Mouse (Mus musculus) CD4-positive, CD25-positive, alpha-beta regulatory T cell, adult 4 months (primary cell): ENCODE results near the gene Spp2. TPM values are rescaled to one million over a fixed set of nuclear protein-coding genes. Genes with fewer than 3 reads are reported as not detected.

ENCODE experiments used
- ATAC-seq: one replicate; pipeline ENCODE4 v1.8.0; 2017
- polyA plus RNA-seq, 2 experiments: library from polyadenylated mRNA; unstranded; fragments of 100-300 nt; shearing (Covaris generic); gene quantifications; one replicate each; pipeline ENCODE4 v1.2.1; 2017

The Spp2 gene
- not detected for polyA plus RNA-seq

DNA sequence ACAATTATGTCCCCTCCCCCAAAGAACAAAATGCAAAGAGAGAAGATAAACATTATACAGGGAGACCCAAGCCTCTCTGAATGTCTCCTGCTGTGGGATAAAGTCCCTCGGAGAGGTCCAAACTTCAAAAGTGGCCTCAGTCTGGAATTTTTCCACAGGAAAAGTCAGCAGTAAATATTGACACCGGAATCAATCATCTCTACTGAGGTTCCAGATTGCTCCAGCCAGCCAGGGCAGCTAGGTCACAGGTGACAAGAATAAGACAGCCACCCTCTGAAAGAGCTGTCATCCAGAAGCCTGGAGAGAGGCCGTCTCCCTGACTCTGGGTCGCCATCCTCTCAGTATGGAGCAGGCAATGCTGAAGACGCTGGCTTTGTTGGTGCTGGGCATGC is at the start of gene Spp2:
TSS of gene Spp2 (plus strand) at position 155 of the 392 bp plus-strand sequence.
- no peak for ATAC-seq

GRCm38 (mm10) chr1:88357458-88358090 is 49.2 kb upstream of the Spp2 start:
- ATAC-seq: no peak

GRCm38 (mm10) chr1:88358102-88358654 is 48.6 kb upstream of the Spp2 start:
- no peak for ATAC-seq

DNA sequence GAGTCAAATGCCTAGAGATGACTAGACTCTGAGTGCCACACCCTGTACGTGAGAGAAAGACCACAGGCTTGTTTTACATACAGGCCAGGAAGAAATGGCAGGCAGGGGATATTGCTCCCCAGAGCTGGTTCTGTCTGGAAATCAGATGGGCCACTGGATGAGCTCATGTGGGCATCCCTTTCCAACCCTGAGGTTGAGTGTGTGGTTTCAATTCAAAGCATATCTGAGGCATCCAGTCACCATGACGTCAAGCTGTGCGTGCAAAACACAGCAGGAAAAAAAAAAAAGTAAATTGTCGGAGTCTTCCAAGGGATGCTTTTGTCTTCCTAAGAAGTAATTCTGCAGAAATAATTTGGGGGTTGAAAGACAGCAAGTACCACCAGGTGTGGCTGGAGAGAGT is 45.7 kb upstream of the Spp2 start:
- no peak for ATAC-seq

GRCm38 (mm10) chr1:88366881-88367644 is 39.7 kb upstream of the Spp2 start:
- no peak for ATAC-seq

DNA sequence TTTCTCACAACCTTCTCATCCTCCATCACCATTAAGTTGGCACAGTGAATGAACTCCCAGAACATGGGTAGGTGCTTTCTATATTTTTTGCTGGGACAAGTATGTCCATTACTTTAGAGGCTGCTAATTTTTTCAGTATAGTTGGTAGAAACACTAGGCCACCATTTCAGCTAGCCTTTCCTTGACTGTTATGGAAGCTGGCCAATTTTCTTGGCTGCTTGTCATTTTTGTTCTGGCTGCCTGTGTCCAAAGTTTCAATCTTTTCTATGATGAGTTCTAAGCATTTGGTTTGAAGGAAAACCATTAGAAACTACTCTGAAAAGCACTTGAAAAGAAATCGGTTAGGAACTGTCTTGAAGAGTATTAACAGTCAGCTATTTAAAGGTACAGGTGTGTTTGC is 28.3 kb upstream of the Spp2 start:
- ATAC-seq: no peak

DNA sequence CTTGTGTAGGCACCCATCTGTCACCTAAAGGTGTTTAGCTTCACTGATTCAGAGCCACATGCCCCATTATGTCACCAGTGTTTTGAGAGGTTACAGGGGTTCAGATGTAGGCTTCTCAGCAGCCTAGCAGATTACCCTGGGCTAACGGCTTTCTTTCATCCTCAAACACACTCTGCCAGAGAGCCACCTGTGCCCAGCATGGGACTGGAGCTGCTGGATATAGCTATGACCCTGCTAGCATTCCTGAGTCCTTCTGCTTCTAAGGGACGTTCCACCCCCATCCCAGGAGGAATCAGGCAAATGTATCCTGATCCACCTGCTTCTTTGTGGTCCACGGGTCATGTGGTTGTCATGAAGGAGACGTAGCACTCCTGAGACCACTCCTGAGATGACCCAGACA is 15.1 kb upstream of the Spp2 start:
- ATAC-seq: no peak

DNA sequence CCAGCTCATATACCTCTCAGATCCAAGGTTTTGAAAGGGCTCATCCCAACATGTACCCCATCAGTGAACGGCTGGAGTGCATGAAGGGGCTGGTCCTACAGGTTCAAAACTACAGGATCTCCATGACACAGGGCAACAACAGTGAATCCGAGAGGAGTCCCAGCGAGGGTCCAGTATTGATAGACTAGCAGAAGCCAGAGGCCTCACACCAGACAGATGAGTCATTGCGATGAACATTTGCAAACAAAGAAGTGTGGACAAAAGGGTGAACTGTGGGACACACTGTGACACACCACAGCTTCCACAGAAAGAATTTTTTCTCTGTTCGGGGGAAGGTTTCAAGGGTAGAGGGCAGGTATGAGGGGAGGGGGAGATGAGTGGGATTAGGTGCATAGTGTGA is 13.4 kb upstream of the Spp2 start:
- ATAC-seq: no peak

DNA sequence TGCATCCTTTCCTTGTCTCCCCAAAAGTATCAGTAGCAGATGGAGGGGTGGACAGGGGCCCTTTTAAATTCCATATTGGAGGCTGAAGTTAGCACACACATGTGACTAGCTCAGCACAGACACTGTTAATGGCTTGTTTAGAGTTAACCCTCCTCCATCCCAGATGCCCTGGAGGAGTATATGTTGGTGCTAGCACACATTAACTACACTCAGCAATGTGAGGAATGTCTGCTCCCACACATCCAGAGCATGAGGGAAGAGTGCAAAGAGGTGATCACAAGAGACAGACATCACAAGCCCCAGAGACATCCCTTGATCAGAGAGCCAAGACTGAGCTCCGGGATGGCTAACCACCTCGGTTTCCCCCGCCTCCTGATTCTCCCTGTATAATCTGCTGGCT is 3.4 kb upstream of the Spp2 start:
- ATAC-seq: no peak

DNA sequence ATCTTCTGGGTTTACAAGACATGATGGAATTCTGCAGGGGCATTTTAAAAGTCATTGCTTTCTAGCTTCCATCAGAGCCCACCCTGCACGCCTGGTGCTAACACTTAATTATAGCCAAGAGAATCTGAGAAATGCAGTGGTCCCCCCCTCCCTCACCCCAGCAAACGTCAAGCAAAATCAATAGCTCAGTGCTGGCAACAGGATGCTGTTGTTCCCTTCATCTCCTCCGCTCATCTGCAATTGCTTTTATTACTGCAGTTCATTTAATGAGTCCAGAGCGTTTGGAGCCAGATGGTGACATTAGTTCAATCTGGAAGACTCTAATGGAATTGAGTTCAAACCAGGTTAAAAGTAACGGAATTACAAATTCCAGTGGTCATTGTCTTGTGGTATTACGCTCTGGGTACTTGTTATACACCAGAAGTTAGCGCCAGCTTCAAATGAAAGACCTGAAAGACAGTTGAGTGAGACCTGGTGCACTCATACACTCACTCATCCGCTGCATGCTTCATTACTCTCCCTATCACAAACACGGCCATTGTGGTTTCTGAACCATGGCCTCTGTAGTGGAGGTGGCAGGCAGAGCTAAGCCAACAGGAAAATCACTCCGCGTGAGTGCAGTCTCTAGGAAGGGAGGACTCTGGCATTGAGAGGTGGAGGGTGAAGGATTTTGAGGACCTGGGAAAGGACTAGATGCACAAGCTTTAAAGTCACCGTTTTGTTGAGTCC is 519 bp upstream of the Spp2 start:
- ATAC-seq: no peak

DNA sequence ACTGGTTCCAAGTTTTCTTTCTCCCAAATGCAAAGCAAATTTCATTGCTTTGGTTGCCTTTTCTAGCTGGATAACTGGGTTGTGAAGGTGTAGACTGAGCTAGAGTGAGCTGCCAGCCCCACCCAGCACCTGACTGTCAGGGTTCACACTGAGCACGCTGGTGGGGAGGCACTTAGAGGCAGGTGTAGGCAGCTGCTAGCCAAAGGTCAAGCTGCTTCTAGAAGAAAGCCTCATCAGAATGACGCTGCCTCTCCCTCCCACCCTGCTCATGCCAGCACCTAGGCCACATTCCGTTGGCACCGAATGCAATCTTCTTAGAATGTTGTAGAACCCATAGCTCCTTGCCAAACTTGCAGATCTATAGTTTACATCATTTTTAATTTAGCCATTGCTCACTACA is 1.6 kb downstream of the Spp2 start:
- ATAC-seq: no peak

DNA sequence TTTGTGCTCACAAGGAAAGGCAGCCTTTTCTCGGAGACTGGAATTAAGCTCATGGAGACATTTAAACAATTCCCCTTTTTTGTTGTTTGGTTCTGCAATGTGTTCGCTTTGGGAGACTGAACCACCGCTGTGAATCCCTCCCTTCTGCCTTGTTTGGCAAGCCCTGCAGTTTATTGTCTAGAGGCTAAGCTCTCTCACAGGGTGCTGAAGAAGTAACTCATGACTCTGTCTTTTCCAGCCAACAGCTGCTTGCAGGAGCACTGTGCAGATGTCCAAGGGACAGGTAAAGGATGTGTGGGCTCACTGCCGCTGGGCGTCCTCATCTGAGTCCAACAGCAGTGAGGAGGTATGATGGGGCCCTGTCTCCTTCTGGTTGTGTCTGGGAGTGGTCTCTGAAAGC is 5.3 kb downstream of the Spp2 start:
- no peak for ATAC-seq

DNA sequence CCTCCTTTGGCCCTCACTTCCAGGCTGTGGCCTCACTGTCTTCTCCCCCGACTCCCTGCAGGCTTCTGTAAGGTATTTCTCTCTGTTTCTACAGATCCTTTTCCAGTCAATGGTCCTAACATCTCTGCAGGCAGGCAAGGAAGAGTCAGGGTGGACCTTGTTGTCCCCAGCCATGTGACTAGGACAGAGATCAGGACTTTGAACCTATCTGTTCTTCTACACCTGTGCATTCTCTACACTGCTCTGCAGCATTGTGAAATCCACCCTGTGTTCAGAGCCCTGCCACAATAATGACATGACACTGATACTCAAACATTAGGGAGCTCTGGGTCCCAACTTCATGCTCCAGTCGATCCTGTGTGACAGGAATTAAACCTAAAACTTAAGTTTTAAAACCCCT is 12.2 kb downstream of the Spp2 start:
- ATAC-seq: no peak

GRCm38 (mm10) chr1:88422045-88422444 is 15.3 kb downstream of the Spp2 start:
- ATAC-seq: no peak

DNA sequence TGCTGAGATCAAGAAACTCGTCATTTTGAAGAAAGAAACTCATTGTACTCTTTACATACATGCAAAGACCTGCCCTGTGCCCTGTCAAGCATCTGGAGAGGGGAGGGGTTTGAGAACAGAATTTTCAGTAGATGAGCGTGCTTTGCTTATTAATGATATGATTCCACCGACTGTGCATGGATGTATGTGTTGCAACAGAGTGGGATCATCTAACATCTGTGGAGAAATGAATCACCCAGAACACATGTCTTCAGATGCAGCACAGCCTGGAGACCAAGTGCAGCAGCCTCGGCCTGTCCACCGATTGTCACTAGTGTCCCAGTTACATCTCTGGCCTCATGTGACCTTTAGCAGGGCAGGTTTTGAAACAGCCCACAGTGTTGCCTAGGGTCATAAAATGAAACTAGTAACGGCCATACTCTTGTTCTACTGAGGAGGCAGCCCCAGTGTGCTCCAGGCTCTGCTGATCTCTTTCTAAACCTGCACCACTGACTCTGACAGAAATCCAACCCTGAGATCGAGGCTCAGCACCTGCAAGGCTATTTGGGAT is 16.2 kb downstream of the Spp2 start:
- ATAC-seq: no peak

DNA sequence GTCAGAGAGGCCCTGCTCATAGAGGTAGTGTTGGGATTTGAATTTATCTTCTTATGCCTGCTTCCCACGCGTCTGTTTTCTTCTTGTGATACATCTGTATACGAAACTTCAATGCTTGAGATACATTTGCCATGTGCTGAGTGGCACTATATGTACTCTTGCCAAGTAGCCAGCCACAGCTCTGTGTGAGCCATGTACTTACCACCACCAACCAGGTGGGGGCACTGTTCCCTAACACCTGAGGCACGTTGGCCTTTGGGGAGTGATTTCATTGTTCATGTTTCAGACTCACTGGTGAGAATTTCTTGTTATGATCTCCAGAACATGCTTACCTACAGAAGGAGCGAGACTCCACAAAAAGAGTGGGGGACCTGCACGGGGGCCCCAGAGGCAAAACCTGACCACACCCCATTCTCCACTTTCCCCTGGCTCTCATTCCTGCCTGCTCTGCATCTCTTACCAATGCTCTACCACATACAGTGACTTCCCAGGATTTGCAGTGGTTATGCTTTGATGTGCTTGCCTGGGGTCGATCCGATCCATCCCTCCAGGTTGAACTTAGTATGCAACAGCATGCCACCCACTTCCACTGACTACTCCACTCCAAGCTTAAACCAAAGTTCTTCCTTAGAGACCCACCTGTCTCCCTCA is 18.0 kb downstream of the Spp2 start:
- ATAC-seq: peak; percentile 85

DNA sequence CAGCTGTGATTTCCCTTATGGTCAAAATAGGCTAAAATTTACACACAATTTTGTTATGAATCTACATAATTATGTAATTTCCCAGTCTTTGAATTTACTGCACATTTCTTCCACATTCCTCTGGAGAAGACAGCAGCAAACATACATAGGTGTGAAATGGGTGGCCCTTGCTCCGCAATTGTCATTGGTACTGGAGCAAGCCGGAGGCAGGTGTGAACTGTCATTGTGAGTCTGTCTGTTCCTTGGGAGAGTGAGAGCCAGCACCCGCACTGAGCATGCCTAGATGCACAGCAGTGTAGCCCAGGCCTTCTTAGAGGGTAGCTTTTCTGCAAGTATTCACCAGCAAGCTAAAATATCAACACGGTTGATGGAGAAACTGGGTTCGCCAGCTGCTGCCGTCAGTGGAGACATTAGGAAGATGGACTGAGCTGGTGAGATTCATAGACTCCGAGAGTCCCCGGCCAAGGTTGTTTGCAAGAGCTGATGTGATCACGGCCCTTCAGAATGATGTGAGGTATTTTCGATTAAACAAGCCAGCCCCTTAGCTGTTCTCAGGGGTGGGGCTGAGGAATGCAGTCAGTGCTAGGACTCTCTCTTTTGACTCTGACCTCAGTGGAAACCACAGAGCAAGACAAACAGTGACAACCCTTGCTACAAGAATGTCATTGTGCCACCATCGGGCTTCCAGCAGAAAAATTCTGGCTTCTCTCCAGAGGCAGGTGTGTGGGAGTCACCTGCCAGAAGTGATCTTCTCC is 21.4 kb downstream of the Spp2 start:
- ATAC-seq: no peak

DNA sequence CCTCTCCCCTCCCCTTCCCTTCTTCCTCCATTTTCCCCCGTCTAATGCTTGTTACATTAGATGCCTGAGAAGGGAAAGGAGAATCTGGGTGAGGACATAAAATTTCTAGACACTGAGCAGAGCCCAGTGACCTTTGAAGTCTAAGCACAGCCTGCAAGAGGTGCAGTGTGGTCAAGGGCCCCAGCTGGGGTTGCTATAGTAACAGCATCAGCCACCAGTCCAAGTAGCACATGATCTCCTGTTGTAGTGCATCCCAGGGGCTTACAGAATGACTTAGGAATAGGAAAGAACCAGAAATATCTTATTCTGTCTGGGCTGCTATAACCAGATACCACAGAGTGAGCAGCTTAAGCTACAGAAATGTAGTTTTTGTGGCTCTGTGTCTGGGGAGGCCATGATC is 22.7 kb downstream of the Spp2 start:
- ATAC-seq: no peak

GRCm38 (mm10) chr1:88431262-88431661 is 24.5 kb downstream of the Spp2 start:
- no peak for ATAC-seq

DNA sequence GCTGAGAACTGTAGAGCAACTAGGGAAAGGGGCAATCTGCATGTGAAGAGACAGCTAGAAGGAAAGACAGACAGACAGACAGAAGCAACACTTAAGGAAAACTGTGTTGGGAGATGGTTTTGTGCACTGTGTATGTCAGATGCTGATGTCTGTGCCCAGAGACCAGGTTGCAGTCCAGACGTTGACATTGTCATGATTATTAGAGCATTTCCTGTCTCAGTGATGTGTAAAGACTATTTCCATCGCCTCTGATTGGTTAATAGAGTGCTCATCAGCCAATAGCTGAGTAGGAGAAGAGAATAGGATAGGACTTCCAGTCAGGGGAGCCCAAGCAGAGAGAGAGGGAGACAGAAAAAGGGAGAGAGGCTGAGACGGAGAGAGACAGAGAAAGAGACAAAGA is 25.8 kb downstream of the Spp2 start:
- ATAC-seq: no peak

GRCm38 (mm10) chr1:88433096-88433883 is 26.5 kb downstream of the Spp2 start:
- ATAC-seq: no peak
